Mouse (Mus musculus) kidney, adult 8-10 months (tissue): ENCODE results near the gene Adarb2.
A peak's percentile ranks its signal among the peaks of the same experiment; 100 is the strongest.

Source experiments
- DNase-seq, 2 experiments: peaks; one replicate each; pipeline ENCODE4 v3.0.0; 2022

The Adarb2 gene

GRCm38 (mm10) chr13:8698451-8698850 lies 495.8 kb downstream of the Adarb2 start:
- DNase-seq: no peak

DNA sequence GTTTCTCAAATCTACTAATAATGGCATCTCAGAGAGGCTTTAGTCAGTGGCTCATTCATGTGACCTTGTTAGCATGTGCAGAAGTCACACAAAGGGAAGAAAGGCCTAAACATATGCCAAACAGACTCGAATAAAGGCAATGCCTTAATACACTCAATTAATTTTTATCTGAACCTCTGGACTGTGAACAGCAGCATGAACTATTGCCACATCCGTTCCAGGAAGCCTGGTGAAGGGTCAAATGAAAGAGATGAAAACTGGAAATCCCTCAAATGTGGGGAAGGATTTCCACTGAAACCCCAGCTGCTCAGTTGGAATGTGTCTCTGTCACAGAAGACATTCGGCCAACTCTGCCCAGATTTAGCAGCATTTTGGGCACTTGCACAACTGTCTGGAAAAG lies 497.2 kb downstream of the Adarb2 start:
- DNase-seq: no peak

DNA sequence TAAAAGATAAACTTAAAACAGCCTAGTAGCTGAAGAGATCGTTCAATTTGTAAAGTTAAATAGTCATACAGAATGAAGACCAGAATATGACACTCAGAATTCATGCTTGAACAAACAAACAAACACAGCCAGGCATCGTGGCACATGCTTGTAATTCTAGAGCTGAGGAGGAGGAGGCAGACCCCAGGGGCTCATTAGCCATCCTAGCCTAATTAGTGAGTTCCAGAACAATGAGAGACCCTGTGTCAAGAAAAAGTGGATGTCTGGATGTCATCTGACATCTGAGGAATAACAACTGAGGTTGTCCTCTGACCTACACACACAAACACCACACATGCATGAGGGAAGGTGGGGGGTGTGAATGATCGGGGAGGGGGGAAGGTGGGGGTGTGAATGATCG lies 498.3 kb downstream of the Adarb2 start:
- DNase-seq: no peak

GRCm38 (mm10) chr13:8705296-8705695 lies 502.6 kb downstream of the Adarb2 start:
- DNase-seq: no peak

GRCm38 (mm10) chr13:8713377-8713776 lies 510.7 kb downstream of the Adarb2 start:
- no peak for DNase-seq

- no peak for DNase-seq
These were observed 527.4 kb downstream of the Adarb2 start for GRCm38 (mm10) chr13:8729972-8730645.

DNA sequence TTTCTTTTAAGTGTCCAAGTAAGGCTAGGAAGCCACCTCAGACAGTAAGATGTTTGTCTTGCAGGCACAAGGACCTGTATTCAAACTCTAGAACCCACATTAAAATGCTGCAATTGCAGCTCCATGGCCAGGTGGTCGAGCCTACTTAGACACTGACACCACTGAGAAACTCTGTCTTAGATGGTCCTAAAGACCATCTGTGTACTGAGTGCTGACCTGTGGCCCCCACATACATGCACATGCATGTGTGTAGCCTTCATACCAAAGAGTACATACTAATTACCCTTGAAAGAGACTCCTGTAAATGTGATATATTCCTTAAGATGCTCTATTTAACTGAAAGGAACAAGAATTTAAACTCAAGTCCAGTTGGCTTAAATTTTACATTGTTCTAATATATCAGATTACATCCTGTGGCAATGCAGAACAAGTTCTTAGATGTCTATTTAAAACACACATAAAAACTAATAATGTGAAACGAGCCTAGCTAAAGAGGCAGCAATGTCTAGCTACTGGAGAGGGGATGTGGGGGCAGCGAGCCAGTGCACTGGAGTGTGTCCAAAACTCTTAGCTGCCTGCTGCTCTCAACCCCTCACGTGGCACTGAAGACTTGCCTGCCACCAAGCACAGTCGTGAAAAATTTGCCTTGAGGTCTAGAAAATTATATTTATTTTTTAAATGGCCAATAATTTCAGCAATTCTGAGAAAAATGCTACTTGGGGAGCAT lies 534.6 kb downstream of the Adarb2 start:
- DNase-seq: peak; percentile 3 to 4

GRCm38 (mm10) chr13:8742792-8743191 lies 540.1 kb downstream of the Adarb2 start:
- no peak for DNase-seq

DNA sequence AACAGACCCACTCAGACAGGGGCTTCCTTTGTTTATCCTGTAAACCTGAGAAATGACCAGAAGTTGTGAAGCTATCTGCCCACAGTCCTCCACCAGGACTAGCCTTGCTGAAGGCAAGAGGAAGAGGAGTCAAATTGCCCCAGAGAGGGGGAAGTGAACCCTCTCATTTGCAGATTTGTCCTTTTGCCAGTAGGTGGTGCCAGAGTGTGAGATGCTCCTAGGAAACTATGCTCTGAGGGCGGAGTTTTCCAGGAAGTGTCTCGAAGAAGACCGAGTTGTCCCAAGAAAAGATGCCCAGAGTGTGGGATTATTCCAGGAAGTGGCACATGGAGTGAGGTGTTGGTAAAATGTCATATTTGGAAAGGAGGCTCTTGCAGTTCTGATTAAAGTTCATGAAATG lies 541.9 kb downstream of the Adarb2 start:
- DNase-seq: peak; percentile 8 to 25

DNA sequence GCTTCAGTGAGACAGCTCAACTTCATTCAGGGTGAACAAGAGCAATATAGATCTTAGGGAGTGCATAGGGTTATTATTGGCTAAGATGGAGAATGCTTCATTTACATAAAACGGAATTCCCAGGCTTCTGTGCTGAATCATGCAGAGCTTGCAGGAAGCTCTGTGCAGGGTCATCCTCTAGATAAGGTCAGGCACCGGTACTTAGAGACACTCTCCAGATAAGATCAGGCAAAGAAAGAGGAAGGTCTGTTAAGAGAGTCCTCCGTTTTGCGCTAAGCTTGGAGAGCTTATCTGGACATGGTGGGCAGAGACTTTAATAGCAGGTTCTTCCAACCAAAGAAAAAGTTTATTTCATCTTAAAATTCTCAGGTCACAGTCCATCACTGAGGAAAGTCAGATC lies 542.9 kb downstream of the Adarb2 start:
- DNase-seq: no peak

- no peak for DNase-seq
These were observed 546.8 kb downstream of the Adarb2 start for GRCm38 (mm10) chr13:8749451-8749850.

- no peak for DNase-seq
These were observed 558.3 kb downstream of the Adarb2 start for GRCm38 (mm10) chr13:8760940-8761339.

DNA sequence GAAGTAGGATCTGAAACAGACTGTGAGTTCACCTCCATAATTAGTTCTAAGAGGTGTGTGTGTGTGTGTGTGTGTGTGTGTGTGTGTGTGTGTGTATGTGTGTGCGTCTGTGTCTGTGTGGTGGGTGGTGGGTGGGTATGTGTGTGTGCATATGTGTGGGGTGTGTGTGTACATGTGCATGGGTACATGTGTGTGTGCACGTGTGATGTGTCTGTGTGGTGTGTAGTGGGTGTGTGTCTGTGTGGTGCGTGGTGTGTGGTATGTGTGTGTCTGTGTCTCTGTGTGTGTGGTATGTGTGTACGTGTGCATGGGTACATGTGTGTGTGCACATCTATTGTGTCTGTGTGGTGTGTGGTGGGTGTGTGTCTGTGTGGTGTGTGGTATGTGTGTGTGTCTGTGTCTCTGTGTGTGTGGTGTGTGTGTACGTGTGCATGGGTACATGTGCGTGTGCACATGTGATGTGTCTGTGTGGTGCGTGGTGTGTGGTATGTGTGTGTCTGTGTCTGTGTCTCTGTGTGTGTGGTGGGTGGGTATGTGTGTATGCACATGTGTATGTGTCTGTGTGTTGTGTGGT lies 567.1 kb downstream of the Adarb2 start:
- DNase-seq: no peak

DNA sequence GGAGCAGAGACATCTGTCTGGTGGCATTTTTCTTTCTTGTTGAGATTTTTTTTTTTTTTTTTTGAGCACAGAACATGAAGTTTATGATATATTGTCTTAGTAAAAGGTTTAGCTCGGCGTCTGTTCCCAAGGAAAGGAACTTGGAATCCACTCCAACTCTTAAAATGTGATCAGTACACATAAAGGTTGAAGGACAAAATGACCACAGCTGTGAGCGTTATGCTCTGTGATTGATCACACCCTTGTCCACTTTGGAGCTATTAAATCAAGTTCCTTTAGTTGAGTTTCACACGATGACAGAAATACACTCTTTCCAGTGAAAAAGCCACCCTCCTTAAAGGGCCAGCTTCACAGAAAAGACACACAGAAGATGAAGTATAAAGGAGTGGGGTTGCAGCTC lies 568.0 kb downstream of the Adarb2 start:
- no peak for DNase-seq

- peak; percentile 21 to 56 for DNase-seq
These were observed 577.8 kb downstream of the Adarb2 start for GRCm38 (mm10) chr13:8780441-8780840.

DNA sequence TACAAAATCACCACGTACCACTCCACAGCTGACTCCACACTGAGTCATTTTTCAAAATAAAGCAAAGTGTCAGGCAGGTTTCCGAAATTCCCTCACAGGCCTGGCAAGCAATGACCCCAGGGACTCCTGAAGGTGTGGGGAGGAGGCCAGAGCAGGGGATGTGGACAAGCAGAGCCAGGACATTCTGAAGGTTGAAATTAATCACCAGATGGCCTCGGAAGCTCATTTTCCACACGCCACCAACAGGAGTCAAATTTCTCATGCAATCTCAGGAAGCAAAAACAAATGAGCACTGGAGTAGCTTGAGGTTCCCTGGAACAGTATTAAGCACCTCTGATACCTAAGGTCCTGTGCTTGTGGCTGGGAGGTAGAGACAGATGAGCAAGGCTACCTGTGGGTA lies 580.0 kb downstream of the Adarb2 start:
- no peak for DNase-seq

DNA sequence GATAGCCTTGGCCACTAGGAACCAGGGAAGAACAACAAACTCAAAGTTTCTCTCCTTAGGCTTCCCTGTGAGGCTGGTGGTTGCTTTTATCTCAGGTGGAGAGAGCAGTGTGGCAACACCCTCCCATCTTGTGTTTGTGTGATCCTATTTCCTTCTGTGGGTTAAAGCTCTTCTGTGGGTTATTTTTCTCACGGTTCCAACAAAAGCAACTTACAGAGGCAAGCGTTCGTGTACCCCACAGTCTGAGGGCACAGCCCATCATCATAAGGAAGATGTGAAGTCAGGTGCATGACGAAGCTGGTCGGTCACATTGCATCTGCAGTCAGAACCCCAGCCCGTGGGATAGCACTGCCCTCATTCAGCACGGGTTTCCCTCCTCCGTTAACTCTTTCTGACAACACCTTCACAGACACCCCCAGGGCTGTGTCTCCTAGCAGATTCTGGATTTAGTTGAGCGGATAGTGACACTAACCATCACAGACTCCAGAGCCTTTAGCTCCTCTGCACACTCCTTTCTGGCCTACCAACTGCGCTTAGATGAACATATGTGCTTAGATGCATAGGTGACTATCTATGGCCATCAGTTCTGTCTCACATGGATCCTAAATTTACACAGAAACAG lies 581.1 kb downstream of the Adarb2 start:
- no peak for DNase-seq

GRCm38 (mm10) chr13:8784308-8785061 lies 581.8 kb downstream of the Adarb2 start:
- DNase-seq: no peak

DNA sequence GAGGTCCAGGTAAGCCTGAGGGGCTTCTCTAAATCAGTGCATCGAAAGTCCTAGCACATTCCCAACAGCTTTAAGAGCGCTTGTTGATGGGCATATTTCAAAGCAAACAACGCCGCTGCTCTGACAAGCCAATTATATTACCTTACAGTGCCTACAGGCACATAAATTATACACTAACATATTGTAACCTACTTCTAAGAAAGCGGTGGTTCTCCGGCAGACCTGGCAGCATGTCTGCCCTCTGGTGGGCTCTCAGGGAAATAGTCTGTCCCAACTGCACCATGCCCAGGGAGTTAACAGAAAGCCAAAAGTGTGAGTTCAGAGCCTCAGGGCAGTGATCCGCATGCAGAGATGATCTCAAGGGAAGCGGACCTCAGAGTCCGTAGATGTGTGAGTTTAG lies 582.5 kb downstream of the Adarb2 start:
- peak; percentile 12 to 51 for DNase-seq

GRCm38 (mm10) chr13:8793217-8793616 lies 590.6 kb downstream of the Adarb2 start:
- no peak for DNase-seq

DNA sequence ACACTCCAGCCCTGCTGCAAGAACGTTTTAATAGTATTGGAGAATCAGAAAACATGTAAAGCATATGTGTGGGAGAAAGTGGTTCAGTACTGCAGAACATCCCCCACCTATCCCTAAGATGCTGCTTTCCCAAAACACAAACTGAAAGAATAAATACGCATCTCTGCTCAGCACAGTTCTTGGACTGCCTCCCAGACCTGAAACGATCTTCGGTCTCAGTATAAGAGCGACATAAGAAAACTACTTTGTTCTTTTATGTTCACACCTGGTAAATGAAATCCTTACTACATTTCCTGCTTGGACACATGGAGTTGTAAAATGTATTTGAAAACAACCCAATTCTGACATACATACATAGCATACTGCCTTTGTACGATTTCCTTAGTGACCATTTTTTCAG lies 597.9 kb downstream of the Adarb2 start:
- no peak for DNase-seq

DNA sequence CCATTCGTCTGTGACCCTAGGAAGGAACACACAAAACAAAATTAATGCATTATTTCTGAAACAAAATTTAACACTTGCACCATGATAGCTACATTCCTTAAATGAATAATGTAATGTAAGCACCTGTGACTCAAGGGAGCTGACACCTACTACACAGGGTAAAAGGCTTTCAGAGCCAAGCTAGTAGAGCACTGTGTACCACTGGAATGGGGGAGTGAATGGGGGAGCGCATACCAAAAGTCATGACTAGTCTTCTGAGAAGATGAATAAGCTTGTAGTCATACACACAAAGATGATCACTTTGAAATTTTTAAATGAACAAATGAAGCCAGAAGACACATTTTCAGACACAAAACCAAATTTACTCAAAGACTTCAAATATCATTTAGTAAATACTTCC lies 603.3 kb downstream of the Adarb2 start:
- DNase-seq: no peak
